Mouse (Mus musculus): ENCODE results near the gene Tmx2.
"Not testable (repeated sequence)": the region's sequence is repeated elsewhere in the genome, so short reads cannot be mapped to it uniquely, and the experiment has no call there.

Tmx2 gene

GRCm38 (mm10) chr2:84688080-84688844 lies 9.3 kb upstream of the Tmx2 start:
- DNase-seq (ENCODE audit: low read depth) = no peak

DNA sequence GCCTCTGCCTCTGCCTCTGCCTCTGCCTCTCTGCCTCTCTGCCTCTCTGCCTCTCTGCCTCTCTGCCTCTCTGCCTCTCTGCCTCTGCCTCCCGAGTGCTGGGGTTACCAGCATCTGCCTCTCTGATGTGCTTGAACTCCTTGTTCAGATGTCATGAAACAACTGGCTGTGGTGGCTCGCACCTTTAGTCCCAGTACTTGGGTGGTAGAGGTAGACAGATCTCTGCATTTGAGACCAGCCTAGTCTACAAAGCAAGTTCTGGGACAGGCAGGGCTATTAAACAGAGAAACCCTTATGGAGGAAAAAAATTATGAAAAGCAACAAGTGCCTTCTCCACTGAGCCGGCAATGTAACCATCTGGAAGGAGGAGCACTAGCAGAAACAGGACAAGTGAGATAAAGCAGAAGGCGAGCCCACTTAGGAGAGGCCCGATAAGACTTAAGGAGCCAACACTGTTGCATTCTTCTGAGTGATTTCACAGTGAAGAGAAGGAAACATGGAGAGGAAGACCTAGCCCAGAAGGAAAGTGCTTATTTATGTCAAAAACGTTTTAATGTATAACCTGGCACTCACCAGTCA lies 3.8 kb upstream of the Tmx2 start:
- no peak for DNase-seq (ENCODE audit: low read depth)

GRCm38 (mm10) chr2:84677968-84678880 lies 716 bp downstream of the Tmx2 start, which contains the start of the genes Gm28635 and Med19:
TSS of gene Gm28635 (minus strand) at chr2:84678041.
TSS of gene Med19 (plus strand) at chr2:84678402.
- peak; percentile 99 for DNase-seq (ENCODE audit: low read depth)

DNA sequence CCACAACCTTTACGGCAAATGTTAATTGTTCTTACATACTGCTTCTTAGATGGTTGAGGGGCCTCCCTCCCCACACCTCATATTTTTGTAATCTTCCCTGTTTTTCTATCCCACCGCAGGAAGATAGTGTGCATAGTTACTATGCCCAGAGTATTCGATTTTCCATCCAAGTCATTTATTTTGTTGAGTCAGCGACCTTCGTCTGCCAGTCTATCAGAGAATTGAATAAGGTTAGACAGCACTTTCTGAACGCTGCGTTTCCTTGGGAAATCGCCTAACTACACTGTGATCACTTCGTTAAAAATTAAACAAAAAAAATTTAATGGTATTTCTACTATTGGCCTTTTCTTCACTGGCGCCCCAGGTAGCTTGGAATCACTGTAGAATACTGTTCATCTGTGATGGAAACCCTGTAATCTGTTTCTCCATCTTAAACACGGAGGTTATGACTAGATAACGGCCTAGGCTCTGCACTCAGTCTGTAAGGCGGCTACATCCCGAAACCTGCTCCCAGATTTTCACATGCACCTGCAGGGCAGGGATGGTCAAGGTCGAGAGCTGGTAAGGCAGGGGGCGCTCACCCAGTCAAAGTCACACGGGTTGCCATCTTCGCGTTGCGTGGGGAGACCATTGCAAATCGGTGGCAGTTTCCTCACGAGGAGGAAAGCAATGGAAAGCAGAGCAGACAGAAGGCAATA lies 1.5 kb downstream of the Tmx2 start:
- no peak for DNase-seq (ENCODE audit: low read depth)

- not testable (repeated sequence) for DNase-seq (ENCODE audit: low read depth)
Measured at GRCm38 (mm10) chr2:84671535-84671934, 7.4 kb downstream of the Tmx2 start.

- peak; percentile 87 for DNase-seq (ENCODE audit: low read depth)
Measured at GRCm38 (mm10) chr2:84670569-84670933, 8.4 kb downstream of the Tmx2 start, which contains the start of gene Selenoh. TSS of gene Selenoh (minus strand) at chr2:84670770.

- no peak for DNase-seq (ENCODE audit: low read depth)
Measured at GRCm38 (mm10) chr2:84669828-84670568, 8.9 kb downstream of the Tmx2 start.

GRCm38 (mm10) chr2:84666081-84666480 lies 12.9 kb downstream of the Tmx2 start:
- DNase-seq (ENCODE audit: low read depth) = no peak

DNA sequence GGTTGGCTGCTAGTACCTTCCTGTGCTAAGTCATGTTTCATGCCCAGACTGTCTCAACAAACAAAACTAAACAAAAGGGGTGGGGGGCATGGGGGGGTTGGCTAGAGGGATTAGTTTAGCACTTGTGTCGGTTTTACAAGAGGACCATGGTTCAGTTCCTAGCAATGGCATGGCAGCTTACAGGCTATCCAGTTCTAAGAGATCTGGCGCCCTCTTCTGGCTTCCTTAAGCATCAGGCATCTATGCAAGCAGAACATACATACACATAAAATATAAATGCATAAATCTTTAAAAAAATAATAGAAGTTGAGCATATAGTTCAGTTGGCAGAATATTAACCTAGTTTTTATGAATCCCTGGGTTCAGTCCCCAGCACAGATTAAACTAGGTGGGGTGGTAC lies 16.1 kb downstream of the Tmx2 start:
- peak; percentile 69 for DNase-seq (ENCODE audit: low read depth)

GRCm38 (mm10) chr2:84660253-84660652 lies 18.7 kb downstream of the Tmx2 start:
- no peak for DNase-seq (ENCODE audit: low read depth)

- DNase-seq (ENCODE audit: low read depth) = no peak
Measured at GRCm38 (mm10) chr2:84658806-84659205, 20.1 kb downstream of the Tmx2 start, which contains the start of gene Btbd18. TSS of gene Btbd18 (plus strand) at chr2:84659079.

DNA sequence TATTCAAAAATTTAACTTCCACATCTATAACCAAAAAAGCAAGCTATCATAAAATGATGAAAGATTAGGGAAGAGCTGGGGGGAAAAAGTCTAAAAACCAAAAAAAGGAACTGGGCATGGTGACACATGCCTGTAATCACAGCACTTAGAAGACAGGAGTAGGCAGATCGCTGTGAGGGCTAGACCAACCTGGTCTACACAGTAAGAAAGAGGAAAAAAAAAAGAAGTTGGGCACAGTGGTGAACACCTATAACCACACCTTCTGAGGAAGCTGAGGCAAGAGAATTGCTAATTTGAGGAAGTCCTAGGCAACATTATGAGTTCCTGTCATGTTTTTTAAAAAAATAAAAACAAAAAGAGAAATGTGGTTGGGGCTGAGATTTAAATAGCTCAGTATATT lies 23.1 kb downstream of the Tmx2 start:
- DNase-seq (ENCODE audit: low read depth) = no peak

- DNase-seq (ENCODE audit: low read depth) = no peak
Measured at GRCm38 (mm10) chr2:84653354-84653753, 25.6 kb downstream of the Tmx2 start.

DNA sequence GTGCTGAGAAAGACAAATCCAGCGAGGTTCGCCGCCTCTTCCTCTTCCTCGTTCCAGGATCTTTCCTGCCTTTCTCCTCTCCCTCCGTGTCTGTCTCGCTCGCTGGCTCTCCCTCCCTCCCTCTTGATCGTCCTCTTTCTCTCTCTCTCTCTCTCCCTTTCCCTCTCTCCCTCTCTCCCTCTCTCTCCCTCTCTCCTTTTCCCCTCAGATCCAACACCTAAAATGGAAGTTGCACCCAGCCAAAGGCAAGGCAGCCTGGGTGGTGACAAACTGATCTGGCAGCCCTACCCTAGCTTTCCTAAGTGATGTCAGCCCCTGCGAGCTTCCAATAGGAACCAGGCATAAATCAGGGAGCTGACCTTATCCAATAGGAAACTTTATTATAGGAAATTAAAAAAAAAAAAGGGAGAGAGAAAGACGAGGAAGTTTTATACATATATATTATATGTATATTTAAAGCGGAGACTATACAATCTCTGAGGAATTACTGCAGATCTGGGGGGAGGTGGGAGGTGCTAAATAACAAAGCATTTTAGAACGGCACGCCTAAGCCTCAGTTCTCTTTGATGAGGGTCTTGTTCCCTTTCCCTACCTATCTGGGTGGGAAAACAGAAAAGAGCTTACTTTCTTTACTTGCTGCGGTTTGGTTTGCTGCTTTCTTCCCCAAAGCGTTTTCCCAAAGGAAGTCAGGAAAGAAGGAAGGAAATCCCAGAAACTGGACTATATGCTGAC lies 28.3 kb downstream of the Tmx2 start, which contains the start of gene Ctnnd1:
Gene Ctnnd1, minus strand, starts transcription at position 302 of the 732 bp plus-strand sequence.
- peak; percentile 70 for DNase-seq (ENCODE audit: low read depth)

DNA sequence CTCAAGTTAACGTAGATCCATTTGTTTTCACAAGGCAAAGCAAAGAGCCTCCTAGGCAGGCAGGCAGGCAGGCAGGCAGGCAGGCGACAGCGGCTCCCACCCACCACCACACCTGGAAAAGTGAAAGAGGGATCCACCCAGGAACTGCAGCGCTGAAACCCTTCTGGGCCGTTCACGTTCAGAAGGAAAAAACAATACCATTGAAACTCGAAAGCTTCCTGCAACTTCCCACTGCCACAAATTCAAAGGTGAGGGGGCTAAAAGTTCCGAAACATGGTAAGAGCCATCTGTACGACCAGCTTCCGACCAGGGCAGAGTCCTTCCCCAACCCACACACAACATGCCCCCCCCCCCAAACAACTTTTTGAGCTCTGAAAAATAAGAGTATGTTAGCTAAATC lies 29.3 kb downstream of the Tmx2 start:
- no peak for DNase-seq (ENCODE audit: low read depth)

DNA sequence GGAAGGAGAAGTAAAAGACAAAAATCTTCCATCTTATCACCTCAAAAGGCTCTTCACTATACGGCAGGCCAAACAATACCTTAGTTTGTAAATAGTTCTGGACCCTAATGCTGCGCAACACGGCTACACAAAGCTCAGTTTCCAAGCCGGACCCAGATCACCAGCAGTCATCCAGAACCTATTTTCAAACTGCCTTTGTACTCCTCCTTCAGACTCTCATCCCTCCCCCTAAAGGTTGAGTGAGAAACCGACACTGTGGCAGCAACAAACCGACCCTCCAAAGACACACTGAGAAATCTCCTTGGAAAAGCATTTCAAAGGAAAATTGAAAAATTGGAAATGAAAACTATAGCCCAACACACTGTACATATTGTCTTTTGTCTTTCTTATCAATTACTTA lies 30.6 kb downstream of the Tmx2 start:
- DNase-seq (ENCODE audit: low read depth) = no peak

GRCm38 (mm10) chr2:84647051-84647568 lies 31.8 kb downstream of the Tmx2 start:
- no peak for DNase-seq (ENCODE audit: low read depth)

DNA sequence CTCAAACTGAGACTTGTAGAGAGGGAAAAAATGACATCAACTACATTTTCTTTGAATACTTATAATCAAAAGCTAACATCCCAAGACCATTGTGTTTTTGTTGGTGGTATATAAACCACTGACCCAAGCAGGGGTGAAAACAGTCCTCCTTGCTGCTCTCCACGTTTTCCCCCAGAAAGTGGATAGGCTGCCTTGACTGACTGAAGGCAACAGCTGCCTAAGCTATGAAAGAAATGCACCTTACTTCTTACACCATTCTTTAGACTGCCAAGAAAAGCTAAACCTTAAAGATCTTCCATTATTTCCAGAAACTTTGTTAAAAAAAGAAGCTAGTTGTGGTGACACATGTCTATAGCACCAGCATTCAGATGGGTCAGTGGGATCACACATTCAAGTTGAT lies 32.8 kb downstream of the Tmx2 start:
- no peak for DNase-seq (ENCODE audit: low read depth)

- DNase-seq (ENCODE audit: low read depth) = no peak
Measured at GRCm38 (mm10) chr2:84640833-84641232, 38.1 kb downstream of the Tmx2 start.
